Mouse (Mus musculus) intestine, embryonic 16.5 days (tissue): Measurements from ENCODE around the gene Bmp4. TPM values are rescaled to one million over a fixed set of nuclear protein-coding genes. Genes with fewer than 3 reads are reported as not detected.

Experiments used
- ATAC-seq: fragments of 200-750 bp; cut with Nextera tagmentation; 2 replicates; pipeline ENCODE4 v1.8.0; 2017; ENCODE audit warnings: moderate TSS enrichment, moderate library complexity
- H3K27ac ChIP-seq: fragments of 300-500 bp; sonication (generic); 2 replicates; pipeline ENCODE4 v1.5.1; 2014; ENCODE audit warnings: mild to moderate bottlenecking, low read length
- H3K27me3 ChIP-seq: fragments of 300-500 bp; sonication (generic); replicated peaks from 2 replicates; pipeline ENCODE4 v1.6.1; 2014; ENCODE audit warnings: low read length, control low read depth, mixed read lengths; ENCODE audit not compliant: control insufficient read depth, insufficient read depth
- H3K36me3 ChIP-seq: fragments of 300-500 bp; sonication (generic); 2 replicates; pipeline ENCODE4 v1.6.1; 2014; ENCODE audit warnings: low read length, control low read depth; ENCODE audit not compliant: control insufficient read depth, insufficient read depth
- H3K4me1 ChIP-seq: fragments of 300-500 bp; sonication (generic); 2 replicates; pipeline ENCODE4 v1.6.1; 2014; ENCODE audit warnings: low read length, control low read depth, mixed read lengths; ENCODE audit not compliant: control insufficient read depth, insufficient read depth
- H3K4me2 ChIP-seq: fragments of 300-500 bp; sonication (generic); 2 replicates; pipeline ENCODE4 v1.6.1; 2014; ENCODE audit warnings: low read depth, low read length, control low read depth
- H3K4me3 ChIP-seq: fragments of 300-500 bp; sonication (generic); 2 replicates; pipeline ENCODE4 v1.5.1; 2014; ENCODE audit warnings: mild to moderate bottlenecking, low read length
- H3K9ac ChIP-seq: fragments of 300-500 bp; sonication (generic); 2 replicates; pipeline ENCODE4 v1.6.1; 2014; ENCODE audit warnings: low read depth, low read length
- H3K9me3 ChIP-seq: fragments of 300-500 bp; sonication (generic); 2 replicates; pipeline ENCODE4 v1.6.1; 2016; ENCODE audit warnings: low read length, control low read depth; ENCODE audit not compliant: control insufficient read depth
- WGBS: fragments of 180-500 bp; shearing (Covaris S2); extraction: QIAGEN DNeasy Blood & Tissue Kit; methylation state at CpG from one replicate; pipeline ENCODE4 v1.1.7; 2014; 5-methylcytosine and 5-hydroxymethylcytosine counted together
- polyA plus RNA-seq: library from polyadenylated mRNA; unstranded; fragments of >200 nt; fragmentation: Nextera tagmentation; extraction: Ambion mirVana; gene quantifications from 2 replicates; pipeline ENCODE4 v1.2.1, GENCODE M21; 2015

Gene Bmp4
- polyA plus RNA-seq, 1 experiment from 2014 or later = 75.2 TPM

DNA sequence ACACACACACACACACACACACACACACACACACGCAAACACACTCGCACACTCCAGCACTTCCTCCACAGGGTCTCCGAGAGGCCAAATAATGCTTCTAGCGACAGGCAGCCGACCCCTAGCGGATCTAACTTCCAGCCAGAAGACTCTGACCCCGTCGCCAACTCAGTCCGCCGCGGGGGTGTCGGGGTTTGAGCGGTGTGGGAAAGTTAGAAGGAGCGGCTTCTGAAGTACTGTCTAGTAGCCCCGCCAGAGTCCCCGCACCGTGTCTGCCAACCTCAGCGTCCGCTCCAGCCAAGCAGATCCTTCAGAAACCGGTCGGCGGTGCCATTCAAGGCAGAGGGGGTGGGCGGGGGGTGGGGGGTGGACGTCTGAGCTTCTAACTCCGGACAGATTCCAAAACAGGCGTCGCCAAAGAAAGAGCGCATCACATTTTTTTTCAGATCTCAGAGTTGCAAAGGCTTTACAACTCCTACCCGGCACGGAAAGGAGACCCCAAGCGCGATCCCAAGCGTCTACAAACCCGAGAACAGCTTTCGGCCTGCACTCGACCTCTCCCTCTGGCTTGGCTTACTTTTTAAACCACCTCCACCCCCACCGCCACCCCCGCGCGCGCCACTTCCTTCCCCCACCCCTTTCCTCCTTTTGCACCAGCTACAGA is 2.5 kb downstream of the Bmp4 start:
- no peaks in the 10 kb centered on the region for H3K9me3 ChIP-seq

DNA sequence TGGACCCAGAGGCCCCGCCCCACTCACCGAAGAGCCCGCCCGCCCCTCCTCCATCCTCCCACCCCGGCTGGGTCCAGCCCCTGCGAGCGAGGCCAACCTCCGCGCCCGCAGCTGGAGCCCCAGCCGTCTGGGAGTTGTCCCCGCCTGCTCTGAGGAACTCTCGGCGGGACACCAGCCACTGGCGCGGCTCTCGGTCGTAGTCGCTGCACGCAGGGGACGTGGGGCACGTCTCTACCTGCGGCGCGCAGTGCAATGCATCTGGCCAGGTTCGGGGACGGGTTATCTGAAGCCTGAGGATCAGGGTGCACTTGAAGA is 3.2 kb downstream of the Bmp4 start:
- H3K4me1 ChIP-seq = peaks cover 11% of the 10 kb centered on the region; the same call in 1 of the 2 replicates
- H3K9ac ChIP-seq = peak overlapping the region; percentile 69
- peak; percentile 91 for ATAC-seq
- no peaks in the 10 kb centered on the region for H3K9me3 ChIP-seq
- WGBS = under 1% methylated on average over 21 of the region's 27 CpGs
- peak overlapping the region; percentile 90 for H3K27ac ChIP-seq
- H3K27me3 ChIP-seq = peaks cover 24% of the 10 kb centered on the region
- H3K36me3 ChIP-seq = no peaks in the 10 kb centered on the region
- H3K4me3 ChIP-seq = peak overlapping the region; percentile 66
- H3K4me2 ChIP-seq = peak overlapping the region; percentile 88

More for the DNA sequence above, 2.5 kb downstream of the Bmp4 start:
- H3K4me1 ChIP-seq = peaks cover 11% of the 10 kb centered on the region; the same call in 1 of the 2 replicates
- H3K27ac ChIP-seq = peak overlapping the region; percentile 90
- peak overlapping the region; percentile 66 for H3K4me3 ChIP-seq
- 1% methylated on average over 41 of the region's 41 CpGs for WGBS
- H3K36me3 ChIP-seq = no peaks in the 10 kb centered on the region
- peak; percentile 34 for ATAC-seq
- peak overlapping the region; percentile 69 for H3K9ac ChIP-seq
- H3K27me3 ChIP-seq = peaks cover 28% of the 10 kb centered on the region
- peak overlapping the region; percentile 88 for H3K4me2 ChIP-seq

DNA sequence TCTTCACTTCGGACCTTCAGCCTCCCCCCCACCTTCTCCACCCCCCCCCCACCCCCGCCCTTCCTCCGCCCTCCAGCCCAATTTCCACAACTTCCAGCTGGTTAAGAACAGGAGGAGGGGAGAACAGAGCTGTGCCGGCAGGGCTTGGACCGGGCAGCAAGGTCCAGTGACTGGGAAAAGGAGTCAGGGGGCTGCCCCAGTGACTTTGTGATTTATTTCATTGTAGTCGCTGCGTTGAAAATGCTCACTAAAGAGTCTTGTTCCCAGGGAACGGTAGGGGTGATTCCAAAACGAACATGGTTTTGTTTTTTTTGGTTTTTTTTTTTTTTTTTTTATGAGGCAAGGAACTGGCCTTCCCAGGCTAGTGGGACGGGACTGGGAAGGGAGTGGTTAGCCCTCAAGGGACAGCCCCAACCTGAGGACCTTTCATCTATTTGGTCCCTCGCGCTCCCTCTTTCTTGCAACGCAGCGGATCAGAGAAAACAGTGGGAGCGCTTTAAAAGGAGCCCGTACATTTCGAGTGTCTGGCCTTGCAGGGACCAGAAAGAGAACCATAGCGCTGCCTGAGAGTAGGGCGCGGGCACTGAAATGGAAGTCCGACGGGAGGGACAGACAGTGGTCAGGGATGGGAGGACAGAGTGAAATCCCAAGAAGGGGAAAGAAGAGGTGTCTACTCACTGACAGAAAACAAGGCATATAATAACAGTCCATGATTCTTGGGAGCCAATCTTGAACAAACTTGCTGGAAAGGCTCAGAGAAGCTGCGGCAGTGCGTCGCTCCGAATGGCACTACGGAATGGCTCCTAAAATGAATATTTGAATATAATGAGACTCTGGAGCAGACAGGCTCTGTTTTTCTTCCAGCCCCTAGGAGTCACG is 3.8 kb downstream of the Bmp4 start:
- Histone ChIP-seq H3K36me3 (no peaks in the 10 kb centered on the region), H3K9me3 (no peaks in the 10 kb centered on the region), H3K4me3 (peak overlapping the region; percentile 66), H3K9ac (peak overlapping the region; percentile 69), H3K27ac (peak overlapping the region; percentile 64), H3K4me2 (peak overlapping the region; percentile 88), H3K4me1 (peaks cover 11% of the 10 kb centered on the region; the same call in 1 of the 2 replicates), H3K27me3 (peaks cover 23% of the 10 kb centered on the region)
- peak; percentile 11 for ATAC-seq
- WGBS = under 1% methylated on average over 27 of the region's 28 CpGs

DNA sequence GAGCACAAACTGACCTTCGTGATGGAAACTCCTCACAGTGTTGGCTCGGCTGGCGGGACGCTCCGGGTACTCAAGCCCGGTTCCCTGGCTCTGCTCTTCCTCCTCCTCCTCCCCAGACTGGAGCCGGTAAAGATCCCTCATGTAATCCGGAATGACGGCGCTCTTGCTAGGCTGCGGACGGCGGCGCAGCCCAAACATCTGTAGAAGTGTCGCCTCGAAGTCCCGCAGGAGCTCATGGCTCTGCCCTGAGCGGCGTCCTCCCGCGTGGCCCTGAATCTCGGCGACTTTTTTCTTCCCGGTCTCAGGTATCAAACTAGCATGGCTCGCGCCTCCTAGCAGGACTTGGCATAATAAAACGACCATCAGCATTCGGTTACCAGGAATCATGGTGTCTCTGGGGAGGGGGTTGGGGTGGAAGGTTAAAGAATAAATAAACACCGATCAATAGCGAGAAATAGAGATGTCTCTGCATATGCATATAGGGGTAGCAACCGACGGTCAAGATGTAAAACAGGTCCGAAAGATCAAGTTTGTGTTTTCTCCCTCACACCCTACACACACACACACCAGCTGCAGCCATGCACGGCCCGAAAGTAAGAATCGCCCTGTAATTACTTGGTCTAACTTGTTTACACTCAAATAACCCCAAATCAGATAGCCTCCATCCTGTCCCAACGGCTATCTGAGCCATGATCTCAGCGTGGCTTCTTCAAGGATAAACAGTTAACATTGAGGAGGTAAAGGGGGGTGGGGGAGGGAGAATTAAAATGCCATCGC is 4.6 kb downstream of the Bmp4 start:
- ATAC-seq = no peak
- Histone ChIP-seq H3K27me3 (peaks cover 23% of the 10 kb centered on the region), H3K9me3 (no peaks in the 10 kb centered on the region), H3K27ac (peak overlapping the region; percentile 72), H3K36me3 (no peaks in the 10 kb centered on the region), H3K4me1 (peaks cover 11% of the 10 kb centered on the region; the same call in 1 of the 2 replicates), H3K4me2 (peak overlapping the region; percentile 88), H3K9ac (peak overlapping the region; percentile 69), H3K4me3 (peak overlapping the region; percentile 66)
- under 1% methylated on average over 39 of the region's 39 CpGs for WGBS

DNA sequence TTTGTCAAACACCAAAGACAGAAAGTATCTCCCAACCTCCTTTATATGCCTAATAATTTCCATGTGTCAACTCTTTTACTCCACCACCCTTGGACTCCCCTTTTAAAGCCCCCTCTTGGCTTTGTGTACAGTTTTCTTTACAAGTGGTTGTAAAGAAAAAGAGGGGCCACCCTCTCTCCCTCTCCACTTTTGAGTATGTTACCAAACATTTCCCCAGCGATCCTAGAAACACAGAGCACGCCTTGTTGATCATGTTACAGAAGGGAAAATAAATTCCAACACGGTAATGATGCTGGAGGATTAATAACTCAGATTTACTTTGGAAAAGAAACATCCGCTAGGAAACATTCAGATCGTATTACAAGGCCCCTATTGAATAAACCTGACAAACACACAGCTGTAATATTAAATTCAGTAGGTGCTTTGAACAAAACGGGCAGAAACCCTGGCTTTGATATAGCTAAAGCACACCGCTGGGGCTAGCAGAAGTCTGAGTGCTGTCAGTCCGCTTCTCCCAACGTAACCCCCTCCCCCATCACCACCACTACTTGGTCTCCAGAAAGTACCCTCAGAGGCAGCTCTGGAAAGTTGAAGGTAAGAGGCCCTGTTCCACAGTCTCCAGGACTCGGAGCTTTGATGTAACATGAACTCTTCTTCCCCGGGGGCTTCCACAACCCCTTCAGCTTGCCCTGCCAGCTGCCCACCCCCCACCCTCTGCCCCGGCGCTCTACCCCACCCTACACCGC is 5.3 kb downstream of the Bmp4 start:
- H3K4me3 ChIP-seq = peak overlapping the region; percentile 66
- H3K36me3 ChIP-seq = no peaks in the 10 kb centered on the region
- 14% methylated on average over 14 of the region's 14 CpGs for WGBS
- H3K27me3 ChIP-seq = peaks cover 16% of the 10 kb centered on the region; the same call in 1 of the 2 replicates
- peak overlapping the region; percentile 69 for H3K9ac ChIP-seq
- ATAC-seq = no peak
- H3K4me1 ChIP-seq = peaks cover 15% of the 10 kb centered on the region; the same call in 1 of the 2 replicates
- H3K27ac ChIP-seq = peak overlapping the region; percentile 72
- peak overlapping the region; percentile 88 for H3K4me2 ChIP-seq
- no peaks in the 10 kb centered on the region for H3K9me3 ChIP-seq

DNA sequence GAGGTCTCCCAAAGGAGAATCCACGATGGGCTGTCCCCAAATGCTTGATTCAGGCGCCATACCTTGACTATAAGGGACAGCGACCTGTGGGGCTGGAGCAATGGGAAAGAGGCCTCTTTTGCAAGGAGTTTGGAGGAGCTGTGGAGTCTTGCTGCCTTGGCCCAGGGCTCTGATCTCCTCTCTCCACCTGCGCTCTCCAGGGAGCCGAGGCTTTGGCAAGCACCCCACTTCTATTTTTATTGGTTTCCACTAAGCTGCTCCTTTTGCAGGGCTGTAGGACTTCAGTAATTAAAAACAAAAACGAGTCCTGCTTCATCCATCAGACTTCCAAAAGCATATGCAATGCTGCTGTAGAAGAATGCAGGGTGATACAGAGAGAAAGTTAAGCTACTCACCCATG is 9.0 kb downstream of the Bmp4 start:
- 56% methylated on average over 6 of the region's 6 CpGs for WGBS

DNA sequence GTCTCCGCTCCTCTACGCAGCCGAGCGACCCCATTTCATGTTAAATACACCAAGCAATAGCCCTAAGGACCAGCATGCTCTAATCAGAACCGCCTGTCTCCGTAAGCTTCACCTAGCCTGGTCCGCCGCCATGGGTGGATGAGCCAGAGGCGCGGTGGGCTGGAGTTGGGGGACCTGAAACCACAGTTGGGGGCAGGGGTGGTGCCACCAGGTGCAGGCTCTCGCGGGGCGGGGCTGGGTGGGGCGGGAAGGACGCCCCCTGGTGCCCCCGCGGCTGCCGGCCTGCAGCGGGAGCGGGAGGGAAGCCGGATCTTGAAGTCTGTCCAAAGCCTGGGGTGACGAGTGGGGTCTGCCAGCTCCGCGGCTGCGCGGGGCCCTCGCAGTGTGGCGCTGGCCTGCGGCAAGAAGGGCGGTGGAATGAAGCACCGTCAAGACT is 10.2 kb downstream of the Bmp4 start:
- 0 out of 2 replicates have a peak overlapping the region, but pooled peaks have one; percentile 1 for H3K4me3 ChIP-seq
- no peaks in the 10 kb centered on the region for H3K36me3 ChIP-seq
- peak overlapping the region; percentile 49 for H3K4me2 ChIP-seq
- no peaks in the 10 kb centered on the region for H3K9me3 ChIP-seq
- WGBS = 20% methylated on average over 31 of the region's 31 CpGs
- peaks cover 11% of the 10 kb centered on the region; the same call in 1 of the 2 replicates for H3K4me1 ChIP-seq
- peaks cover 8% of the 10 kb centered on the region; the same call in 1 of the 2 replicates for H3K27me3 ChIP-seq
- peak overlapping the region; percentile 55 for H3K9ac ChIP-seq
- no peak for ATAC-seq
- no peak overlapping the region for H3K27ac ChIP-seq

More for the DNA sequence above, 9.0 kb downstream of the Bmp4 start:
- H3K4me1 ChIP-seq = peaks cover 15% of the 10 kb centered on the region; the same call in 1 of the 2 replicates
- H3K9ac ChIP-seq = no peak overlapping the region
- H3K4me2 ChIP-seq = no peak overlapping the region
- H3K27me3 ChIP-seq = peaks cover 8% of the 10 kb centered on the region; the same call in 1 of the 2 replicates
- H3K27ac ChIP-seq = no peak overlapping the region
- no peaks in the 10 kb centered on the region for H3K9me3 ChIP-seq
- H3K4me3 ChIP-seq = no peak overlapping the region
- no peaks in the 10 kb centered on the region for H3K36me3 ChIP-seq
- no peak for ATAC-seq

DNA sequence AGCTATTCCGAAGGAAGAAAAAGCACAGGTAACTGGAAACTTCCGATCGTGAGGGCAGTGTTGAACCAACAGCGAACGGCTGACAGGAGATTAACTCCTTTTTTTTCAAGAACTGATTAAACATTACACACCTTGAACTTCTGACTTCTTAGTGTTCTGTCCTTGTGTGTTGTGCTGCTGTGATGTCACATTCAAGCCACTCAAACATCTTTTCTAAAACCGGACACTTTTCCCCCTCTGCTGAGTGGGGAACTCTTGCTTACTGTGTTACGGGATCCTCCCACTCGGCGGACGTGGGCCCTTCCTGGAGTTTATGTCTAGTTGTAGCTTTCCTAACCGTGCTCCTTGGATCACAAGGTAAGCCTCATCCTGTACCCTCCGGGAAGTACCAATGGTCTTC is 11.2 kb downstream of the Bmp4 start, which contains the start of gene Gm15217:
Gene Gm15217 (plus strand): TSS at position 130 of the 400 bp plus-strand sequence.
- Histone ChIP-seq H3K4me1 (peaks cover 11% of the 10 kb centered on the region; the same call in 1 of the 2 replicates), H3K4me3 (0 out of 2 replicates have a peak within 1 kb of the TSS, but pooled peaks have one; percentile 1), H3K9me3 (no peaks in the 10 kb centered on the region), H3K27ac (no peak within 1 kb of the TSS), H3K4me2 (peak within 1 kb of the TSS; percentile 49), H3K36me3 (no peaks in the 10 kb centered on the region), H3K9ac (no peak within 1 kb of the TSS), H3K27me3 (peaks cover 5% of the 10 kb centered on the region; the same call in 1 of the 2 replicates)
- WGBS = 75% methylated on average over 12 of the region's 12 CpGs
- no peak for ATAC-seq
